Mouse (Mus musculus) CD4-positive, CD25-positive, alpha-beta regulatory T cell, adult 2 months (primary cell): ENCODE measurements around the gene Gm20388.
"Not testable (repeated sequence)": the region's sequence is repeated elsewhere in the genome, so short reads cannot be mapped to it uniquely, and the experiment has no call there.

Experiments used
- DNase-seq: peaks from one replicate; pipeline ENCODE4 v3.0.0-alpha.2; 2012; ENCODE audit warnings: low read depth, low spot score

The Gm20388 gene

DNA sequence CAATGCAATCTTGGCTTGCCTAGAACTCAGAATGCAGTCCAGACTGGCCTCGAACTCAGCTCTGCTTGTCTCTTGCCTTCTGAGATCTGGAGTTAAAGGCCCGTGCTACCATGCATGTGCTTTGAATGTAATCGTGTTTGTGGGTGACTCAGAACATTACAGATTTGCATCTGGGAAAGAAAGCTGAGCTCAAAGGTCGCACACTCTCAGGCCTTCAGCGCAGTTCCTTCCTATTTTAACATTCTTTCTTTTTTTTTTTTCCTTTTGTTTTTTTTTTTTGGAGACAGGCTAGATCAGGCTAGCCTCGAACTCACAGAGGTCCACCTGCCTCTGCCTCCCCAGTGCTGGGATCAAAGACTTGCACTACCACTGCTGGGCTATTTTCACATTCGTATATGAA is 3893.9 kb downstream of the Gm20388 start:
- DNase-seq = no peak

DNA sequence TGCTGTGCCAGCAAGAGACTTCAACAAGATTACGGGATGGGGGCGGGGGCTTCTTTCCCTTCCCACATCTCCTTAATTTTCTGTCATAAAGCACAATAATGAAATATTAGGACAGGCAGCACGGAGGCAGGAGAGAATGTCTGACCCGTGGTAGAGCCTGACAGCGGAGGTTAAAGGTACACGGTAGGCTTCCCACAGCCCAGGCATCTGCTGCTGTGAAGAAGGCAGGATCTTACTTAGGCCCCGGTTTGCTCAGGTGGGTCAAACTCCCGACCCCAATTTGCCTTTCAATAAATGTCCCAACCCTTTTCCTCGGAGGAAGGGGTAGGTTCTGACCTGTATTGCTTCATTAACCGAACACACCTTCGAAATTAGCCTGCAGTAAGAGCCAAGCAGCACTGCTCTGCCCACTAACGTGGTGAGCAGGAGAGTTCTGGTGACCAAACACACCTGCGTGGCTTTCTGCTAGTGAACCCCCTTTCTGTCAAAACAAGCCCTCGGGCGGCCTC is 3894.6 kb downstream of the Gm20388 start:
- DNase-seq = no peak

DNA sequence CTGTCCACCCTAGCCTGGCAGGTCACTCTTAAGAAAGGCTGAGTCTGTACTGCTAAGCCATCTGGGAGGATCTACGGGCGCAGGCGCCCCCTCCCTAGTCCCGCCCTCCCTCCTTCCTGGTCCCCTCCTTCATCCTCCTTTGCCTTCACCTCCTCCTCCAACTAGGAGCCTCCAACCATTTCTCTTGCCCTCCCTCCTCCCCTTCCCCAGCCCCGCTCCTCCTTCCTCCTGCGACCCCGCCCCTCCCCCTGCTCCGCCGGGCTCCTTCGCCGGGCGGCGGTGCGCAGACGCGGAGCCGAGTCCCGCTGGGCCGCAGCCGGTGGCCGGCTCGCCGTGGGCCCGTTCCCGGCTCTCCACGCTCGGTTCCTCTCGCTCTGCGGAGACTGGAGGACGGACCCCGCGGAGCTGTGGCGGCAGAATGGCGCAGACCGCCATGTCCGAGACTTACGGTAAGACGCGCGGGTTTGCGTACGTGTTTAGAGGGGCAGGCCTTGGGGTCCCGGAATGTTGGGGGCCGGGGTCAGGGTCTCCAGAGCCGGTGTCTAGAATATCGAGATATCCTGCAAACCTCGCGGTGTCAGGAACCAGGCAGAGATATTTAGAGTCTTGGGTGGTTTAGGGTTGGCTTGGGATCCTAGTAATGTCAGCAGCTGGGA is 3895.2 kb downstream of the Gm20388 start, which contains the start of gene Rab4a:
TSS of gene Rab4a (plus strand) at position 268 of the 656 bp plus-strand sequence.
- peak; percentile 66 for DNase-seq

DNA sequence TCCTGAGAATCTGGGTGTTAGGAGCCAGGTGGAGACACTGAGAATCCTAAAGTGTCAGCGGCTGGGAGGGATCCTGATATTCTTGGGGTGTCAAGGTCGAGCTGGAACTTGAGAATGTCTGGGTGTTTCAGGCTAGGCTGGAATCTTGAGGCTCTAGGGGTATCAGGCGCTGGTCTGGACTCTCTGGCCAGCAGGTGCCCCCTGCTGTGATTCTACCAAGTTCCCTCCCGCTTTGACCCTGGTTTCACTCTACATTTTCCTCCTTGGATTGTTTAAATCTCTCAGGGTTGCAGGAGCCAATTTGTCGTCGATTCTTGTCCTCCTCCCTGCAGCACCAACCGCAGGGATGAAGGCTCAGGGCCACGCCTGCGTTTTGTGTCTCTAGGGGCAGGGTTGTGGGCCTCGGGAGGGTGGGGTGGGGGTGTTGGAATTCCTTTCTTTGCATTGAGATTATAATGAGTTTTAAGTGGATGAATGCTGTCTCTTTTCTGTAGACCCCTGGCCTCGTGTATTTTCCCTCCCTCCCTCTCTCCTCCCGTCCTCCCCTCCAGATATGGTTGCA is 3895.8 kb downstream of the Gm20388 start:
- DNase-seq = no peak

DNA sequence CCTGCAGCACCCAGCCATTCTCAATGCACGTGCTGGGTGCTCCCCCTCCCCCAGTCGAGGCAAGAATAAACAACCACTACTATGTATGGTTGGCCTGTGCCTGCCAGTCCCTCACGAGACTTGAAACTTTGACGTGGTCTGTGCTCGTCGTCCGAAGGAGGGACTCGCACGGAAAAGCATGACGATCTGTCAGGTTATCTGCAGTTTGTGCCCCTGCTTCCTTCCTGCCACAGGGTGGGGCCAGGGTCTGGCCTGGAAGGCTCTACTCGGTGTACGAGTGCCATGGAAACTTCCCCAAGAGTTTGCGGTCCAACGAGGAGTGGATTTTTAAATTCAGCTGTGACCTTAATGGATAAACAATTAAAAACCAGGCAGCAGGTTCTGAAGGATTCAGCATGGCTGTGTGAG is 3896.4 kb downstream of the Gm20388 start:
- peak; percentile 55 for DNase-seq

DNA sequence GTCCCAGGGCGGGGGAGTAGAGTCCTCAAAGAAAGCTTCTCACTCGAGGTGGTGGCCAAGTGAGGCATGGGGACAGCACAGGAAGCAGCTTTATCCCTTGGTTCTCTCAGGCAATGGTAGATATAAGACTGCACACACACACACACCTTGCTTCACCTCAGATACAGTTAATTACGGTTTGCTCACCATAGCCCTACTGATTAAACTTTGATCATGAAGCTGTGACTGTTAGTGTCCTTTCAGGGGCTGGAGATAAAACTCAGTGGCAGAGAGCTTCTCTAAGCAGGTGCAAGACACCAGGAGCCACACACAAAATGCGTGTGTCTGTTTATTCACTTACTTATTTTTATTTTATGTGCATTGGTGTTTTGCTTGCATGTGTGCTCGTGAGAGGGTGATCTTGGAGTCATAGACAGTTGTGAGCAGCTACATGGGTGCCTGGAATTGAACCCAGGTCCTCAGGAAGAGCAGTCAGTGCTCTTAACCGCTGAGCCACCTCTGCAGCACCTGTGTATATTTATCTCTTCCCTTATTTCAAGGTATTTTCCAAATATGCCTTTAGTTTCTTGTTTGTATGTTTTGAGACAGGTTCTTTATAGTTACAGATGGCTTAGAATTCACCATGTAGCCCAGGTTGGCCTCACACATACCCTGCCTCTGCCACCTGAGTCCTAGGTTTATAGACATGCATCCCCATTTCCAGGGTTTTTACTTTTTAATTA is 3897.4 kb downstream of the Gm20388 start:
- DNase-seq = no peak

DNA sequence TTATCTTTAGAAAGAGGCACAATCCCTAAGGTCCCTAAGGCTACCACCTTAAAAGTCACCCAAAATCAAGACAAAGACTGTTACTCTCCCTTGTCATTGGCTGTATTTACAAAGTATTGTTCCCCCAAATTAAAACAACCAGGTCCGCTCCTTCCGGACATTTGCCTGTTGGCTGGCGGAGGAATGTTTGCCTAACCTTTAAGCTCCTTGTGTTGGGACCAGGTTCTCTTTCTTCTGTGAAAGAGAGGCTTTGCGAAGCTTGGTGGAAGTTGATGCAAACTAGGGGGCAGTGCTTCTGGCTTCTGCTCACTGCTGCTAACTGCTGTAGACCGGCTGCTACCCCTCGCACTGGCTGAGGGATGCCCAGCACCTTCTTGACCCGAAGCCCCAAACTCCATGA is 3898.0 kb downstream of the Gm20388 start:
- no peak for DNase-seq

GRCm38 (mm10) chr8:123809342-123809741 is 3898.7 kb downstream of the Gm20388 start:
- not testable (repeated sequence) for DNase-seq

DNA sequence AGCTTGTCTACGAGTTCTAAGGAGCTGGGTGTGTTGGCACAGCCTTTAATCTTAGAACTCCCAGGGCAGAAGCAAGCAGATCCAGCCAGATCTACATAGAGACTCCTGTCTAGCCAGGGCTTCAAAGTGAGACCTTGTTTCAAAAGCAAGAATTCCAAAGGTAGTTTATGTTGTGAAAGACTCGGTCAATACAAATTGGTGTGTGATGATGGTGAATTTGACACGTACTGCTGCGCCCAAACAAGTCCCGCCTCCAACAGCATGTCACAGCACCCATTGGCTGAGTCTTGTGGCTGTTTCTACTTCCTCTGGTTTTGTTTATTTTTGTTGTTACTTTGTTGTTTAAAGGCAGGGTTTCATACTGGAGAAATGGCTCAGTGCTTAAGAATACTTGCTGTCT is 3901.6 kb downstream of the Gm20388 start:
- DNase-seq = no peak

DNA sequence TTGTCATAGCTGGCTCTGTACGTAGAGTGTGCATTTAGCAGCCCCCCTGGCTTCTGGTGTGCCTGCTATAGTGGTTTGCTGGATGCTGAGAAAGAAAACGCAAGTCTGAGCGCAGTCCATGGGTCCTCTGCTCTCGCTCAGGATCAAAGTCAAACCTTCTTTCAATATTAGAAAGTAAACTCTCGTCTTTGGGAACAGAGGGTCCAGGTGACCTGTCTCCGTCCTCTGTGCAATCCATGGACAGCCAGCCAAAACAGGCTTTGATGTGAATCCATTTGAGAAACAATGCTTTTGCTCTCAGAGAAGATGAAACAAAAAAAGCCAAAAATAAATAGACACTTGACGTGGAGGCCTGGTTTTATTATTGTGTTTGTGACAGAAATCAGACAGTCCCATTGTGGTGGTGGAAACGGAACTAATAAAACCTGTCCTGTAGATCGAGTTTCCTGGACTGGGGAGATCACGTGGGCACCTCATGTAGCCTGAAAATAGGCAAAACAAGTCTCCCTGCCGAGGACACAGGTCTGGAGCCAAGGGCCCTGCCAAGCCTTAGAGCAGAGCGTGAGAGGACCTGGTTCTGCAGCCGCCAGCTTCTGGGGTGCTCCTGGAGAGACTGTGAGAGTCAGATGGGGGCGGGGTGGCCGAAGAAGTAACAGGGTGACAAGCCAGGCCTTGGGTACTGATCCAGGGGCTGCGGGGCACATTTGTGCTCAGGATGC is 3902.7 kb downstream of the Gm20388 start:
- DNase-seq = no peak

- no peak for DNase-seq
Observed at GRCm38 (mm10) chr8:123813892-123814266, 3903.2 kb downstream of the Gm20388 start.

- DNase-seq = no peak
Observed at GRCm38 (mm10) chr8:123815325-123815724, 3904.7 kb downstream of the Gm20388 start.

- DNase-seq = no peak
Observed at GRCm38 (mm10) chr8:123816939-123817338, 3906.3 kb downstream of the Gm20388 start.

DNA sequence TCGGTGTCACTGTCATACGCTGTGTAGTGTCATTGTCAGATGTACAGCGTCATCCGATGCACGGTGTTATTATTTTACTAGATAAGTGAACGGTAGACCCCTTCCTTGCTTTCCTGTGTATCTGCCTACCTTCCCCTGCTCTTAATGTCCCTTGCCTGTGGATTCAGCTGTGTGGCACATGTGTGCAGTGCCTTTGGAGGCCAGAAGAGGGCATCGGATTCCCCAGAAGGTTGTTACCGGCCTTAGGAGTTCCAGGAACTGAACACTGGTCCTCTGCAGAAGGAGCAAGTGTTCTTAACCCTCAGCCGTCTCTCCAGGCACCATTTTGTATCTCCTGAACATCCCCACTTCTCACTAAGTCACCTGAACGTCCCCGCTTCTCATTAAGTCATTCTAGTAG is 3907.1 kb downstream of the Gm20388 start:
- DNase-seq = no peak

- no peak for DNase-seq
Observed at GRCm38 (mm10) chr8:123819683-123820610, 3909.3 kb downstream of the Gm20388 start.

GRCm38 (mm10) chr8:123820780-123821179 is 3910.1 kb downstream of the Gm20388 start:
- no peak for DNase-seq

- DNase-seq = no peak
Observed at GRCm38 (mm10) chr8:123823111-123823510, 3912.5 kb downstream of the Gm20388 start.

DNA sequence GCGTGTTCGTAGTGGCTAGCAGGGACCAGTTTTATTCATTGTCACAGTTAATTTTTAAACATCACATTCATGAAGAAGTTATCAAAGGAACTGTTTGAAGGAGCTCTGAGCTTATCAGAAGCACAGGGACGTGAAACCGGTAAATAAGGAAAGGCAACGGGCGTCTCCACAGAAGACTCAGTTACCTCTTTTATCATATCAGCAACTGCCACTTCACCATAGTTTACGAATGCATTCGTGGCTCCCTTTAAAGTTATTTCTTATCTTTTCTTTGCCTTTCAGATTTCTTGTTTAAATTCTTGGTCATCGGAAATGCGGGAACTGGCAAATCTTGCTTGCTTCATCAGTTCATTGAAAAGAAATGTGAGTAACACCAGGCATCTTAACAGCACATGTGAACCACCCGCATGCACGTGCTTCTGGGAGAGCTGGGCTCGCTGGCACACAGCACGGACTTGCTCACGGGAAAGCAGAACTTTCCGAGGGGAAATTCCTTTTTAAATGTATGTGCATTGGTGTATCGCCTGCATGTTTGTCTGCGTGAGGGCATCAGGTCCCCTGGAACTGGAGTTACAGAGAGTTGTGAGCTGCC is 3913.0 kb downstream of the Gm20388 start:
- DNase-seq = no peak

DNA sequence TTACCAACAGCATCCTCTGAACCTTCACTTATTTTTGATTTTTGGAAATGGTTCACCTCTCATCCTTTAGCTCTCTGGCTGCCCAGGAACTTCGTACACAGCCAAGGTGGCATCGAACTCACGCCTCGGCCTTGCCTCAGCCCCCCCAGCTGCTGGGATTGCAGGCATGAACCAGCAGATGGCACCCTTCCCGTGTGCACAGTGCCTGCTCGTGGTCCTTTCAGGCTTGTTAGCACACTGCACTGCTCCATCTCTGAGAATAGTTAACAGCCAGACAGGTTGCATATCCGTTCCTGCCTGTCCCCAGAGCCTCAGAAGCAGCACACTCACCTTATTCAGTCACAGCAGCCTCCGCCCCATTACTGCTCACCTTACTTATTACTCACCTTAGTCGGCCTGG is 3915.4 kb downstream of the Gm20388 start:
- DNase-seq = peak; percentile 20

DNA sequence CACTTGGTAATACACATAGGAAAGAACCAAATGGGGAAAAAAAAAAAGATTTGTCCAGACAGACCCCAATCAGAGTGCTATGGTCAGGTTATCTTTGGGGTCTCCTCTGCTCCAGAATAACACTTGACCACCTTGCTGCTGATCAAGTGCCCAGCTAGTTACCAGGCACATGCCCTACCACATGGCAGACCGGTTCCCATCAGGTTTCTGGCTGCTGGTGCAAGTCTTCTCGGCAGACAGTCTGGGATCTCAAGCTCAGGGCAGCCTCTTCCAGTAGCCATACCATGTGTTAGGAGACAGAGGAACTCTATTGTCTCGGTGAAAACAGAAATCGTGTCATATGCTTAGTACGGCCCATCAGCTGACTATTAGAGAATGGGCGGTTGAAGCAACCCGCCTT is 3916.1 kb downstream of the Gm20388 start:
- no peak for DNase-seq

DNA sequence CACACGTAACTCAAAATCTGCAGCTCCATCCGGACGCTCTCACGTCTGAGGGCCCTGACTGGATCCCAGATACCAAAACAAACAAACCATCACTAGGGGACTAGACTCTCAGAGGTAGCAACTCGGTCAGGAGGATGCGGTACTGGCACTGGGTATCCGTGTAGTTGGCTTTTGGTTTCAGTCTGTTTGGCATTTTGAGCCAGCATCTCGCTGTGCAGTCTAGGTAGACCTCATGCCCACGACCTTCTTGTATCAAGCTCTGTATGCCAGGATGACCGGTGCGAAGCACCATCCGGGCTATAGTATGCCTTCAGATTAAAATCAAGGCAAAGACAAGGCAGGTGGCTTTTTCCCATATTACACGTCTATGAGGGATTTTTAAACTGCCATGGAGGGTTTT is 3916.9 kb downstream of the Gm20388 start:
- DNase-seq = no peak
